ENCODE assay signal across 17 mouse cellular contexts in genomic region chr9:66092664-66093063, GRCm38 (mm10). TPM values are rescaled to one million over a fixed set of nuclear protein-coding genes. Genes with fewer than 3 reads are reported as not detected.
DNase-seq lines count a peak whose midpoint lies in the region; ATAC-seq and TF ChIP-seq lines count a peak whose summit lies in the region.
"Had no signal": no experiment of that assay in that cellular context is flagged by ENCODE, and none has a peak within 500 bp of the region (broad histone marks: within the 10 kb centered on the region; RNA-seq: fewer than 3 reads in every experiment).

No protein-coding gene starts in this region.

- H3K27ac ChIP-seq in hindbrain, embryonic 10.5 days = peak overlapping the region; percentile 45; the same call in 1 of the 2 replicates
- no peak overlapping the region for H3K27ac ChIP-seq in hindbrain, postnatal 0 days
- H3K27ac ChIP-seq: liver, embryonic 14.5 days had no signal

- peaks cover 20% of the 10 kb centered on the region for H3K4me1 ChIP-seq in hindbrain, embryonic 10.5 days (replicated peaks)
- H3K4me1 ChIP-seq in hindbrain, postnatal 0 days (ENCODE audit: insufficient read depth, low read length) = no peaks in the 10 kb centered on the region
- peaks cover 24% of the 10 kb centered on the region for H3K4me1 ChIP-seq in megakaryocyte, embryonic 14.5 days

- H3K27me3 ChIP-seq in hindbrain, embryonic 10.5 days (ENCODE audit: insufficient read depth, poor library complexity, severe bottlenecking) = no peaks in the 10 kb centered on the region
- H3K27me3 ChIP-seq in hindbrain, postnatal 0 days (ENCODE audit: insufficient read depth, low read length) = no peaks in the 10 kb centered on the region
- no peaks in the 10 kb centered on the region for H3K27me3 ChIP-seq in megakaryocyte, embryonic 14.5 days (replicated peaks)

- 65% methylated on average over 2 of the region's 2 CpGs for WGBS in hindbrain, embryonic 10.5 days
- WGBS in hindbrain, postnatal 0 days = 90% methylated on average over 2 of the region's 2 CpGs

- peaks cover 100% of the 10 kb centered on the region for H3K36me3 ChIP-seq in hindbrain, embryonic 10.5 days
- H3K36me3 ChIP-seq in hindbrain, postnatal 0 days (ENCODE audit: insufficient read depth, low read length) = peaks cover 73% of the 10 kb centered on the region
- H3K36me3 ChIP-seq in megakaryocyte, embryonic 14.5 days (replicated peaks; ENCODE audit: low read length) = peaks cover 99% of the 10 kb centered on the region

- H3K9me3 ChIP-seq in hindbrain, embryonic 10.5 days = no peaks in the 10 kb centered on the region
- no peaks in the 10 kb centered on the region for H3K9me3 ChIP-seq in hindbrain, postnatal 0 days (ENCODE audit: low read length)
- no peaks in the 10 kb centered on the region for H3K9me3 ChIP-seq in megakaryocyte, embryonic 14.5 days

- TF ChIP-seq CTCF in hindbrain, postnatal 0 days (IDR thresholded peaks at IDR 0.05; ENCODE audit: low read depth) = no peak

- no peak overlapping the region for H3K9ac ChIP-seq in hindbrain, postnatal 0 days (replicated peaks; ENCODE audit: low read length)
- H3K9ac ChIP-seq: liver, embryonic 14.5 days had no signal

- no peak overlapping the region for H3K4me3 ChIP-seq in hindbrain, embryonic 10.5 days
- no peak overlapping the region for H3K4me3 ChIP-seq in hindbrain, postnatal 0 days (ENCODE audit: low read length)
- H3K4me3 ChIP-seq in megakaryocyte, embryonic 14.5 days (replicated peaks) = peak overlapping the region; percentile 25
- H3K4me3 ChIP-seq: left cerebral cortex, adult 2 months; myocyte had no signal

- no peak for ATAC-seq in hindbrain, postnatal 0 days
- no peak for ATAC-seq in megakaryocyte, adult 5-6 weeks (ENCODE audit: poor library complexity, severe bottlenecking)

- DNase-seq in hindbrain, embryonic 10.5 days (ENCODE audit: low spot score) = no peak
- no peak for DNase-seq in hindbrain, postnatal 0 days (ENCODE audit: low spot score)
- peak; percentile 29 for DNase-seq in lung, postnatal 10 days
- no peak for DNase-seq in frontal cortex, postnatal 36 days (ENCODE audit: low spot score in 2 of 2)
- no peak for DNase-seq in natural killer cell, adult 2 months (ENCODE audit: low spot score in 2 of 2)
- DNase-seq: adrenal gland, postnatal 10 days; cerebellum, adult 9-10 months; embryo, embryonic 11 days; heart, postnatal 10 days; right cerebral cortex, postnatal 25 days; thymus, postnatal 36 days had no signal

- no peak overlapping the region for H3K4me2 ChIP-seq in hindbrain, postnatal 0 days (ENCODE audit: low read depth, low read length)
- H3K4me2 ChIP-seq: midbrain, embryonic 11.5 days had no signal

RNA-seq across cellular contexts. Expression of gene Snx22, which starts 23.1 kb away (rescaled TPM):
- 3.5 and 4.6 TPM in 2 replicates for polyA plus RNA-seq in hindbrain, embryonic 10.5 days (2016; fragmentation: Nextera tagmentation; extraction: Ambion mirVana)
- total RNA-seq in hindbrain, postnatal 0 days (2014; rRNA removed) = 7.1 and 8.8 TPM in 2 replicates
- 12.8 and 13.2 TPM in 2 replicates for polyA plus RNA-seq in hindbrain, postnatal 0 days (2015; fragmentation: Nextera tagmentation; extraction: Ambion mirVana)
- polyA plus RNA-seq in megakaryocyte, embryonic 14.5 days (2012; ENCODE audit: insufficient read depth, low replicate concordance) = 0.16 TPM in 1 of 2 replicates, not detected in the other
- 0.21 TPM in 1 of 2 replicates, not detected in the other for total RNA-seq in megakaryocyte, adult 5-6 weeks (2015)
- total RNA-seq in megakaryocyte, adult 5-6 weeks (2017) = 0.37 and 0.77 TPM in 2 replicates

RNA-seq across cellular contexts. Expression of gene Ppib, which starts 32.6 kb away (rescaled TPM):
- polyA plus RNA-seq in hindbrain, embryonic 10.5 days (2016; fragmentation: Nextera tagmentation; extraction: Ambion mirVana) = 498 and 516 TPM in 2 replicates
- total RNA-seq in hindbrain, postnatal 0 days (2014; rRNA removed) = 223 and 263 TPM in 2 replicates
- 395 and 408 TPM in 2 replicates for polyA plus RNA-seq in hindbrain, postnatal 0 days (2015; fragmentation: Nextera tagmentation; extraction: Ambion mirVana)
- 39.4 and 300 TPM in 2 replicates for polyA plus RNA-seq in megakaryocyte, embryonic 14.5 days (2012; ENCODE audit: insufficient read depth, low replicate concordance)
- 420 TPM in 2 replicates for total RNA-seq in megakaryocyte, adult 5-6 weeks (2015)
- total RNA-seq in megakaryocyte, adult 5-6 weeks (2017) = 677 and 751 TPM in 2 replicates

RNA-seq across cellular contexts. Expression of gene Snx1, which starts 33.7 kb away (rescaled TPM):
- 128 and 136 TPM in 2 replicates for polyA plus RNA-seq in hindbrain, embryonic 10.5 days (2016; fragmentation: Nextera tagmentation; extraction: Ambion mirVana)
- 43.4 and 50.4 TPM in 2 replicates for total RNA-seq in hindbrain, postnatal 0 days (2014; rRNA removed)
- polyA plus RNA-seq in hindbrain, postnatal 0 days (2015; fragmentation: Nextera tagmentation; extraction: Ambion mirVana) = 47.3 and 55.0 TPM in 2 replicates
- 89.5 and 105 TPM in 2 replicates for polyA plus RNA-seq in megakaryocyte, embryonic 14.5 days (2012; ENCODE audit: insufficient read depth, low replicate concordance)
- 104 and 105 TPM in 2 replicates for total RNA-seq in megakaryocyte, adult 5-6 weeks (2015)
- total RNA-seq in megakaryocyte, adult 5-6 weeks (2017) = 203 and 217 TPM in 2 replicates

RNA-seq across cellular contexts. Expression of gene Ciao2a, which starts 33.7 kb away (rescaled TPM):
- 138 and 149 TPM in 2 replicates for polyA plus RNA-seq in hindbrain, embryonic 10.5 days (2016; fragmentation: Nextera tagmentation; extraction: Ambion mirVana)
- total RNA-seq in hindbrain, postnatal 0 days (2014; rRNA removed) = 25.5 and 29.4 TPM in 2 replicates
- polyA plus RNA-seq in hindbrain, postnatal 0 days (2015; fragmentation: Nextera tagmentation; extraction: Ambion mirVana) = 77.6 and 84.8 TPM in 2 replicates
- polyA plus RNA-seq in megakaryocyte, embryonic 14.5 days (2012; ENCODE audit: insufficient read depth, low replicate concordance) = 8.6 and 26.5 TPM in 2 replicates
- total RNA-seq in megakaryocyte, adult 5-6 weeks (2015) = 383 and 455 TPM in 2 replicates
- total RNA-seq in megakaryocyte, adult 5-6 weeks (2017) = 259 and 261 TPM in 2 replicates
